Mouse (Mus musculus) gastrocnemius, adult 8-10 months (tissue): ENCODE data around the gene Slc22a16. TPM values are rescaled to one million over a fixed set of nuclear protein-coding genes. Genes with fewer than 3 reads are reported as not detected.

ENCODE experiments used
- total RNA-seq, 4 experiments: library from RNA; stranded (reverse); gene quantifications; 2 replicates each; pipeline ENCODE4 v1.2.4; 2022

The Slc22a16 gene
- total RNA-seq, 4 experiments from 2014 or later, result not detected

Other genes with a start within 250 kb of the Slc22a16 start
- gene Cdk19, start 230.8 kb upstream of the Slc22a16 start, total RNA-seq, result 10 to 100 TPM in 2 of 4 experiments, 1 to 10 TPM in 2; 6.8 to 35.5 (median 20.0) TPM
- gene Ddo, start 59.7 kb downstream of the Slc22a16 start, total RNA-seq, result 10 to 100 TPM; 18.4 to 26.4 (median 23.0) TPM
- 1 to 10 TPM in 1 of 4 experiments, under 1 TPM in 3; 0.53 to 1.3 (median 0.60) TPM for gene Mettl24, start 112.9 kb downstream of the Slc22a16 start, total RNA-seq